Mouse (Mus musculus): Measurements from ENCODE around the gene Txnl4b.

Txnl4b gene

GRCm38 (mm10) chr8:109595854-109596253 lies 30.2 kb downstream of the Txnl4b start:
- in situ Hi-C loops (cut with MboI, MseI) = loop anchor here (5.0 kb wide), 1 partner anchor 621 kb away; the partner anchor contains the start of gene Cmtr2

GRCm38 (mm10) chr8:109606725-109607124 lies 41.0 kb downstream of the Txnl4b start:
- in situ Hi-C loops (cut with MboI, MseI) = loop anchor here (5.0 kb wide), 1 partner anchor 86 kb away; the partner anchor contains the start of gene Ist1

DNA sequence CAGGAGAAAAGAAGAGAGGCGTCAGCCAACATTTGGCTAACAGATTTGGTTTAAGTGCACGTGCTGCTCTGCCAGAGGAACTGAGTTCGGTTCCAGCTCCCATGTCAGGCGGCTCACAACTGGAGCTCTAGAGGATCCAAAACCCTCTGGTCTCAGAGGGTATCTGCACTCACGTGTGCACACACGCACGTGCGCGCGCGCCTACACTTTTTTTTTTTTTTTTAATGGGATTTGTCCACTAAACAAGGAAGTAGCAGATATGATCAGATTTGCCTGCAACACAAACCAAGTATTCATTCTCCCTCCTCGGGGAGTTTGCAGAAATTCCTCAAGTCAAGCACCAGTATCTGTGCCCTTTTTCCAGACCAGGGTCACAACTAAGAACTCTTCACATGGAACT lies 42.0 kb downstream of the Txnl4b start:
- in situ Hi-C loops (cut with MboI, MseI) = loop anchor here (5.0 kb wide), 1 partner anchor 85 kb away; the partner anchor contains the start of gene Ist1

DNA sequence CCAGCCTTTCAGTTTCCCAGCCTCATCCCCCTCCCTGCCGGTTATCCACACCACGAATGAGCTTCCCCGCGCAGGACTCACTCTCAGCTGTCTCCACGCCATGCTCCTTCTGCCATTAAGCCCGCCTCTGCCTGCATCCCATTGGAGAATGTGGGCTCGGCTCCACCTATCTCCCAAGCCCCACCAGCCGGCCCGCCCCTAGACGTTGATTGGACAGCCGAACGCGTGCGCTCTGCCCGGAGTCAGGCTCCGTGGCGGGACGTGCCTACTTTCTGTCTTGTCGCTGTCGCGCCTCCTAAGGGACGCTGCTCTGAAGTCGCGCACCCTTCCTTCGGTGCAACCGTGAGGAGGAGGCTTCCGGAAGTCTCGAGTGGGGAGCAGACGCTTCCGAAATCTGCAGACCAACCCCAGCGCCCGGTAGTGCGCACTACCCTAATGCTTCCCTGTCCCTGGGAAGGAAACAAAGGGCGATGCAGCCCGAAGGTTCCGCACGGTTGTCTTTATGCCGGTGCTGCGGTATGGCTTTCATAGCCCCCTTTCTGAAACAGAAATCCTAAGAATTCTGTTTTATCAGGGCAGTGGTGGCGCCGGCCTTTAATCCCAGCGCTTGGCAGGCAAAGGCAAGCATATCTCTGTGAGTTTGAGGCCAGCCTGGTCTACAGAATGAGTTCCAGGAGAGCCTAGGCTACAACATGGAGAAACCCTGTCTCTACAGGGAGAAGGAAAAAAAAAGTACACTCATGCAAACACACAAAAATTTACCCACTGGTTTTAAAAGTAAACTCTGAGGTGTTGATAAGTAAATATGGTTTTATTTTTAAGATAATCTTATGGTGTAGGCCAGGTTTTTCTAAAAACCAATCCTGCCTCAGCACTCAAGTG lies 42.8 kb downstream of the Txnl4b start, which contains the start of gene Dhodh:
TSS of gene Dhodh (minus strand) at position 403 of the 882 bp plus-strand sequence.
- in situ Hi-C loops (cut with MboI, MseI) = loop anchor here (5.0 kb wide), 1 partner anchor 84 kb away; the partner anchor contains the start of gene Ist1

- in situ Hi-C loops (cut with MboI, MseI) = loop anchor here (5.0 kb wide), 1 partner anchor 83 kb away; the partner anchor contains the start of gene Ist1
Observed at GRCm38 (mm10) chr8:109609153-109609502, 43.4 kb downstream of the Txnl4b start.

DNA sequence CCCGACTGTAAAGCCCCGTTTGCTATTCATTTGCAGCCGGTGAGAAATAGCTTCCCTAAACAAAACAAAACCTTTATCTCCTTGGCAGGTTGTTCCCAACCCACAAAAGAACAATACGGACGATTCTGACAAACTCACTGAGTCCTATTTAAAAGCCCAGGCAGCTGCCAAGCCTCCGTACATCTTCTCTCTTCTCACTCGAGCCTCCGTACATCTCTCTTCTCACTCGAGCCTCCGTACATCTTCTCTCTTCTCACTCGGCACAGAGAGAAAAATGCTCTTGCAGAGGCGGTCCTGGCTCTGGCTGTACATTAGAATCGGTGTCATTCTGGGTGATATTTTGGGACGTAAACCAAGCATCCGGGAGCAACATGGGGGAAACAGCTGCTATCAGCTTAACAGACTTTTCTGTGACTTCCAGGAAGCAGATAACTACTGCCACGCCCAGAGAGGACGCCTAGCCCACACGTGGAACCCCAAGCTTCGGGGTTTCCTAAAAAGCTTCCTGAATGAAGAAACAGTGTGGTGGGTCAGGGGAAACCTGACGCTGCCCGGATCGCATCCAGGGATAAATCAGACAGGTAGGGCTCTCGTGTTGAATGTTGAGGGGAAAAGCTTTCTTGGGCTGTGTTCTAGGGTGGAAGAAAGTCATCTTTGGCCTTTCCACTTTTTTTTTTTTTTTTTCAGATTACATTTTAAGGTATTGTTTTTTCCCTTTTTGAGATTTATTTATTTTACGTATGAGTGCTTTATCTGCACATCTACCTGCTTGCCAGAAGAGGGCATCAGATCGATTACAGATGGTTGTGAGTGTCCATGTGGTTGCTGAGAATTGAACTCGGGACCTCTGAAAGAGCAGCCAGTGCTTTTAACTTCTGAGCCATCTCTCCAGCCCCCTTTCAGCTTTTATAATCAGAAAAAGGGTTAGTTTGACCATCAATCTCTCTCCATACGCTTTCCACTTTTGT lies 48.8 kb downstream of the Txnl4b start, which contains the start of gene Pkd1l3:
TSS of gene Pkd1l3 (plus strand) at position 275 of the 968 bp plus-strand sequence.
- in situ Hi-C loops (cut with MboI, MseI) = no loop called here

- in situ Hi-C loops (cut with MboI, MseI) = no loop called here
Observed at GRCm38 (mm10) chr8:109615569-109615968, 49.9 kb downstream of the Txnl4b start.

Data from T-helper 2 cell (primary cell).